Mouse (Mus musculus) lung, adult 2 months (tissue): ENCODE results near the gene Setd1b.

Experiments used
- CTCF ChIP-seq: fragments of 200-500 bp; IDR thresholded peaks from 2 replicates; pipeline ENCODE4 v1.5.1; 2011; ENCODE audit warnings: mild to moderate bottlenecking, low read length, control low read depth; ENCODE audit not compliant: insufficient read depth
- POLR2A ChIP-seq: fragments of 200-500 bp; IDR thresholded peaks from 2 replicates; pipeline ENCODE4 v1.6.1; 2011; ENCODE audit warnings: low read depth, mild to moderate bottlenecking, control low read depth, low read length, borderline replicate concordance; ENCODE audit errors: extremely low read depth

DNA sequence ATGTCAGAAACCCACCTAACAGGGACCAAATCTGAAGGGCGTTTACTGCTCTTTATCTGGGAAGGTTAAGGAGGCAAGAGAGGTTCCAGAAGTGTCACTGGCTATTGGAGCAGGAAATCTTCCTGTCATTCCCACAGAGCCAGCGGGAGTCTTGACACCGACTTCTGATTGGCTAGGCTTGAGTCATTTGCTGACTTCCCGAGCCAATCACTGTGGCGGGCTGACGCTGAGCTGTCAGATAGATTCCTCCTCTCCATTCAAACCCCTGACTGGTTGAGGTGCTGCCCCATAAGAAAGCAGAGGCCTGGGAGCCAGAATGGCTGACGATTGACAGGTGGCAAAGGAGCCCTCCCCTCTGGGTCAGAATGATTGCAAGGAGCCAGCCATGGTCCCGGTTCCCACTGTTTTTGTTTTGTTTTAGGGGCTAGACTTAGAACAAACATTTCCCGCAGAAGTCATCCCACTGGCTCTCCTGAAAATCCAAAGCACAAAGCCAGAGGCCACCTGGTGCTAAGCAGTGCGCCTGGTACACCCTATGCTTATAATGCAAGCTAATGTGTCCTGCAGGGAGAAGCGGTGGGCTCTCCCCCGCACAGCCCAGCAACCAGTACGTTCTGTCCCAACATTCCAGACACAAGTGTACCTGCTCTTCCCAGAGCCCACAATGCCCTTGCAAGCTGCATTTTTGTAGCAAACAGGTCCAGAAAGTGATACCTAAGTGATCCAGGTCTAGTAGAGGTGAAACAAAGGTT lies 32.4 kb upstream of the Setd1b start:
- TF ChIP-seq CTCF (no peak), POLR2A (no peak)
